Mouse (Mus musculus) duodenum, adult 2 months (tissue): ENCODE data around the gene Psmd10. TPM values are rescaled to one million over a fixed set of nuclear protein-coding genes. Genes with fewer than 3 reads are reported as not detected.

Experiments
- polyA plus RNA-seq: library from polyadenylated mRNA; depleted of rRNA; stranded (reverse); fragments of >200 nt; gene quantifications from 2 replicates; pipeline ENCODE4 v1.2.3, GENCODE M21; 2012; ENCODE audit warnings: low replicate concordance; rRNA removed

Gene Psmd10
- polyA plus RNA-seq: 0.97 and 1.1 TPM in 2 replicates

GRCm38 (mm10) chrX:140956272-140956940 lies at the start of gene Psmd10, which contains the start of gene Atg4a:
Gene Psmd10, minus strand, starts transcription at chrX:140956728.
Gene Atg4a, plus strand, starts transcription at chrX:140956907.

GRCm38 (mm10) chrX:140907360-140907759 lies 49.2 kb downstream of the Psmd10 start, which contains the start of gene Vsig1:
Gene Vsig1, plus strand, starts transcription at chrX:140907608.

Other genes with a start within 250 kb of the Psmd10 start
- not detected in 2 replicates for gene Tex13b, start 143.3 kb downstream of the Psmd10 start, polyA plus RNA-seq
- 6.2 TPM in 1 of 2 replicates, not detected in the other for gene Vsig1, start 49.1 kb downstream of the Psmd10 start, polyA plus RNA-seq
- gene Atg4a, start 179 bp upstream of the Psmd10 start, polyA plus RNA-seq: 0.52 and 0.89 TPM in 2 replicates